Mouse (Mus musculus) lung, embryonic 14.5 days (tissue): Measurements from ENCODE around the gene Ralb. TPM values are rescaled to one million over a fixed set of nuclear protein-coding genes. Genes with fewer than 3 reads are reported as not detected.

Experiments
- ATAC-seq: fragments of 200-750 bp; cut with Nextera tagmentation; 2 replicates; pipeline ENCODE4 v1.8.0; 2017; ENCODE audit warnings: mild to moderate bottlenecking, moderate TSS enrichment, moderate library complexity; ENCODE audit not compliant: insufficient read depth
- DNase-seq: peaks from one replicate; pipeline ENCODE4 v3.0.0-alpha.2; 2015
- H3K27ac ChIP-seq: fragments of 300-500 bp; sonication (generic); 2 replicates; pipeline ENCODE4 v1.5.1; 2014; ENCODE audit warnings: low read depth, mild to moderate bottlenecking, moderate library complexity
- H3K27me3 ChIP-seq: fragments of 300-500 bp; sonication (generic); 2 replicates; pipeline ENCODE4 v1.6.1; 2014; ENCODE audit warnings: low read length, control low read depth; ENCODE audit not compliant: insufficient read depth
- H3K36me3 ChIP-seq: fragments of 300-500 bp; sonication (generic); 2 replicates; pipeline ENCODE4 v1.6.1; 2014; ENCODE audit warnings: control low read depth; ENCODE audit not compliant: insufficient read depth
- H3K4me1 ChIP-seq: fragments of 300-500 bp; sonication (generic); 2 replicates; pipeline ENCODE4 v1.6.1; 2014; ENCODE audit warnings: antibody characterized with exemption, control low read depth; ENCODE audit not compliant: insufficient read depth
- H3K4me2 ChIP-seq: fragments of 300-500 bp; sonication (generic); 2 replicates; pipeline ENCODE4 v1.6.1; 2014; ENCODE audit warnings: mild to moderate bottlenecking
- H3K4me3 ChIP-seq: fragments of 300-500 bp; sonication (generic); 2 replicates; pipeline ENCODE4 v1.5.1; 2014; ENCODE audit warnings: low read depth, low read length
- H3K9ac ChIP-seq: fragments of 300-500 bp; sonication (generic); 2 replicates; pipeline ENCODE4 v1.6.1; 2014
- H3K9me3 ChIP-seq: fragments of 300-500 bp; sonication (generic); 2 replicates; pipeline ENCODE4 v1.6.1; 2016; ENCODE audit warnings: low read depth, low read length, control low read depth
- CTCF ChIP-seq: IDR thresholded peaks from 2 replicates; pipeline ENCODE4 v1.5.1; 2016; ENCODE audit warnings: antibody characterized with exemption, low read depth
- WGBS: fragments of 180-500 bp; shearing (Covaris S2); extraction: QIAGEN DNeasy Blood & Tissue Kit; methylation state at CpG from one replicate; pipeline ENCODE4 v1.1.7; 2014; 5-methylcytosine and 5-hydroxymethylcytosine counted together
- polyA plus RNA-seq: library from polyadenylated mRNA; unstranded; fragments of >200 nt; fragmentation: Nextera tagmentation; extraction: Ambion mirVana; gene quantifications from 2 replicates; pipeline ENCODE4 v1.2.1, GENCODE M21; 2014

The Ralb gene
- polyA plus RNA-seq, 1 experiment from 2014 or later: 221 TPM

DNA sequence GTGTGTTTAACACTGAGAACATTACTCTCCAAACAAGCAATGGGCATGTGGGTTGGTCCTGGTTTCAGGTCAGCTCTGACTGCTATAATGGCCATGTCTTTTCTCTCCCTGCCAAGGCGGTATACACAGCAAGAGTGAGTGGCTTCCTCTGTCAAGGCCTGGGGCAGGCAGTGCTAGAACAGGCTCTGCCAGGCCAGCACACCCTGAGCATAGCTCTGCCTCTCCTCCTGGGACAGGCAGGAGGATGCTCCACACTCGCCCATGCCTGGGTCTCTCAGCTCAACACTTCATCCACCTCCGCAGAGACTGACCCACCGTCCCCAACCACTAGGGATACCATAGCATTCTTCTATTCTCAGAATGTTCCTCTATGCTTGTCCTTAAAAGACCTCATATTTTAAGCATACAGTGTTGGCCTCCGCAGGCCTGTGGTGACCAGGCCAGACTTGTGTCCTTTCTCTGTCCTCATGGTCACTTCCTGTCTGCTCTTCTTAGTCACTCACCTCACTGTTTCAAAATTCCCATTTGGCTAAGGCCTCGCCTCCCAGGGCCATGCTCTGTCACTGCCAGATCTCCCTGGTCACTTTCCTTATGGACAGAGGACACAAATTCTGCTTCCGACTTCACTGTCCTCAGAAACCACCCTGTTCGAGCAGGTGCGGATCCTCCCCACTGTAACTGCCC lies 9.7 kb downstream of the Ralb start:
- Histone ChIP-seq H3K27me3 (no peaks in the 10 kb centered on the region), H3K27ac (no peak overlapping the region), H3K9me3 (no peaks in the 10 kb centered on the region), H3K4me2 (no peak overlapping the region), H3K4me3 (no peak overlapping the region), H3K9ac (no peak overlapping the region), H3K4me1 (peaks cover 33% of the 10 kb centered on the region), H3K36me3 (0 out of 2 replicates have a peak, but pooled peaks cover 12% of the 10 kb centered on the region)
- 94% methylated on average over 9 of the region's 9 CpGs for WGBS
- TF ChIP-seq CTCF: no peak
- no peak for DNase-seq
- no peak for ATAC-seq

DNA sequence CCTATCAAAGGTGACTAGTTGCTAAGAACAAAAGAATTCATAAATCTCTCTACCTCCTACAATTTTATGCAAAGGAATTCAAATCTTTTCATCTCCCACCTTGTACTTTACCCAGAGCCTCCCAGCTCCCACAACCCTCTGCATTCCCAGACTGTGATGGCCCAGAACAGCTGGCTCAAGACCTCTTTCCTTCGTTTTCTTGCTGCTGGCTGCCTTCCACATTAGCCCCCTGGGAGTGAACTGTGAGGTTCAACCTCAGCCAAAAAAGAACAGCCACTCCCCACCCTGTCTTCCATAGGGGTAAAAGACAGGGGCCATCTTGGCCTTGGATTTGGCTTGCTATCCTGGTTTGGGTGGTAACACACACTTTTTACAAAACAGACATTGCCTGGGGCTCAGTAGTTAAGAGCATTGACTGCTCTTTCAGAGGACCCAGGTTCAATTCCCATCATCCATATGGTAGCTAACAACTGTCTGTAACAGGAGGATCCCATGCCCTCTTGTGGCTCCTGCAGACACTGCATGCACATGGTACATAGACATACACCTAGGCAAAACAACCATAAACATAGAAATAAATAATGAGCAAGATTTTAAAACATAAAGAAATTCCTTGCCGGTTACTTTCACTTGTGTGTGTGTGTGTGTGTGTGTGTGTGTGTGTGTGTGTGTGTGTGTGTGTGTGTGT lies 10.4 kb downstream of the Ralb start:
- H3K36me3 ChIP-seq: 0 out of 2 replicates have a peak, but pooled peaks cover 7% of the 10 kb centered on the region
- peak; percentile 52 for TF ChIP-seq CTCF
- 61% methylated on average over 2 of the region's 2 CpGs for WGBS
- no peak overlapping the region for H3K27ac ChIP-seq
- H3K9ac ChIP-seq: no peak overlapping the region
- 0 out of 2 replicates have a peak, but pooled peaks have one; percentile 9 for ATAC-seq
- H3K4me1 ChIP-seq: peaks cover 33% of the 10 kb centered on the region
- no peak overlapping the region for H3K4me3 ChIP-seq
- DNase-seq: peak; percentile 58
- no peaks in the 10 kb centered on the region for H3K27me3 ChIP-seq
- H3K9me3 ChIP-seq: no peaks in the 10 kb centered on the region
- no peak overlapping the region for H3K4me2 ChIP-seq

DNA sequence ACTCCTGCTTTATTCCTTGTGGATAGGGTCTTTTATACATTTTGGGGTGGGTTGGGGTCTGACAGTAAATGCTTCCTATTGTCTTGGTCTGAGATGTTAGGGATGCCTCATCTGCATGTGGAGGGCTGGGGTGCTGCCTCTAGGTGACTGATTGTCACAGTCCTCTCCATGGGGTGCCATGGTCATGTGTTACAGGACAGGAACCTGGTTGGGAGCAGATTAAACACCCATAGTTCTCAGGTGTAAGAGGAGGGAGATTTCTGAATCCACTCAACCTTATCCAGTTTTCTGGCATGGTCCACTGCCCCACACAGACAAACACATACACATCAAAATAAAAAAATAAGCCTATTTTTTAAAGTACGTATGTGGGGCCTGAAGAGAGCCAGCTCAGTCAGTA lies 12.1 kb downstream of the Ralb start:
- 0 out of 2 replicates have a peak, but pooled peaks cover 7% of the 10 kb centered on the region for H3K36me3 ChIP-seq
- WGBS: 66% methylated on average over 1 of the region's 1 CpGs
- no peak overlapping the region for H3K4me3 ChIP-seq
- ATAC-seq (no peak), DNase-seq (no peak)
- peak overlapping the region; percentile 1; the same call in 1 of the 2 replicates for H3K9ac ChIP-seq
- no peak for TF ChIP-seq CTCF
- no peaks in the 10 kb centered on the region for H3K9me3 ChIP-seq
- H3K4me2 ChIP-seq: peak overlapping the region; percentile 42
- H3K27ac ChIP-seq: peak overlapping the region; percentile 80
- H3K4me1 ChIP-seq: peaks cover 24% of the 10 kb centered on the region
- no peaks in the 10 kb centered on the region for H3K27me3 ChIP-seq

DNA sequence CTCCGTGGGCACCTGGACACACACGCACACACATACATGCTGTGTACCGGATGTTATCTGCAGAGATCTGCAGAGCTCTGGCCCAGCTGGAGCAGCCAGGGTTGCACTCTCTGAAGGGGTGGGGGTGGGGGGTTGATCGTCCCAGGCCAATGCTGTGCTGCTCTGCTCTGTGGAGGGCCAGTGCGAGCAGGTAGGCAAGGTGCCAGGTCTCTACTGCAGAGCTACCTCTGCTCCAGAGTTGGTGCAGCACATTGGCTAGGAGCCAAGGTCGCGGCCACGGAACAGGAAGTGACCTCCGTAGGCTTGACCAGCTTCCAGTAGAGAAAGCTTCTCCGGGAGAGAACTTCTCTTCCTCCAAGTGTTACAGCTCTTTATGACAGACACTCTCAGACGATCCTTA lies 12.5 kb downstream of the Ralb start:
- Histone ChIP-seq H3K9ac (peak overlapping the region; percentile 1; the same call in 1 of the 2 replicates), H3K27me3 (no peaks in the 10 kb centered on the region), H3K27ac (peak overlapping the region; percentile 80), H3K36me3 (0 out of 2 replicates have a peak, but pooled peaks cover 9% of the 10 kb centered on the region), H3K4me2 (peak overlapping the region; percentile 42), H3K9me3 (no peaks in the 10 kb centered on the region), H3K4me3 (no peak overlapping the region), H3K4me1 (peaks cover 27% of the 10 kb centered on the region)
- TF ChIP-seq CTCF: no peak
- peak; percentile 81 for DNase-seq
- WGBS: 14% methylated on average over 11 of the region's 11 CpGs
- peak; percentile 75 for ATAC-seq

DNA sequence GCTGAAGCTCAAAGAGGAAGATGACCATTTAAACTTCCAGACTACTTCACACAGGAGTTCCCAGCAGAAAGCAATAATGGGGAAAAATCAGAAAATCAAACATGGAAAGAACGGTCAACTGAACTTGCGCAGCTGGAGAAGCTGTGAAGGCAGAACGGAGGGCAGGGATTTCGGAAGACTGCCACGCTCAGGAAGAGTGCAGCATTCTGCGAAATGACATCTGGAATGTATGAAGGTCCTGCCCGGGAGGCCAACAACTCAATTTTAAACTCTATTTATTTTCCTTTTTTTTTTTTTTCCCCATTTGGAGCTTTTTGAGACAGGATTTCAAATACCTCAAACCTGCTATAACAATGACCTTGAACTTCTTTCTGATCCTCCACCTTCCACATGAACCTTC lies 13.8 kb downstream of the Ralb start:
- Histone ChIP-seq H3K4me1 (peaks cover 27% of the 10 kb centered on the region), H3K9me3 (no peaks in the 10 kb centered on the region), H3K27ac (no peak overlapping the region), H3K9ac (no peak overlapping the region), H3K4me3 (no peak overlapping the region), H3K27me3 (no peaks in the 10 kb centered on the region), H3K4me2 (no peak overlapping the region), H3K36me3 (0 out of 2 replicates have a peak, but pooled peaks cover 9% of the 10 kb centered on the region)
- DNase-seq (no peak), ATAC-seq (no peak)
- TF ChIP-seq CTCF: no peak
- WGBS: 52% methylated on average over 7 of the region's 7 CpGs

DNA sequence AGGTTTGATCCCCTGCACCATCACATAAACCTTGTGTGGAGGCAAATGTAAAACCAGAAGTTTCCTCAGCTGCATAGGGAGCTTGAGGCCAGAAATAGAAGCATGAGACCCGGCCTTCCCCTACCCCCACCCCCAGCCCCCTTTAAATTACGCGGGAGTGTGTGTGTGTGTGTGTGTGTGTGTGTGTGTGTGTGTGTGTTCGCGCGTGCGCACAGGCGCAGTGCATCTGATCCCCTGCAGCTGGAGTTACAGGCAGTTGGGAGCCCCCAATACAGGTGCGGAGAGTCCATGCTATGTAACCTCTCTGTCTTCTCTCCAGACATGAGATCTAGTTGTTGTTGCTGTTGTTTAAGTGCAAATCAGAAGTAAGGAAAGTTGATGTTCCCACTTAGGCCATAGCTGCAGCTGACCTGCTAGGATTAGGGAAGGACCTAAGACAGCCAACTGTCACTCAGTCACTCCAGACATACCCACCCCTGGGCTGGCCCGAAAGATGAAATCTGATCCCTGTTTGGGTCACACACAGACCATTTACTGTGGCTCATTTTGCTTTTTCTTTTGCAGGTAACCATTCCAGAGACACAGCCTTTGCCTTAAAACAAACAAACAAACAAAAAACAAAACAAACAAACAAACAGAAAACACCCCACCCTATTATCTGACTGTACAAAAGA lies 16.5 kb downstream of the Ralb start:
- peaks cover 10% of the 10 kb centered on the region; the same call in 1 of the 2 replicates for H3K36me3 ChIP-seq
- no peak overlapping the region for H3K4me2 ChIP-seq
- H3K9me3 ChIP-seq: no peaks in the 10 kb centered on the region
- ATAC-seq (no peak), DNase-seq (no peak)
- H3K4me1 ChIP-seq: peaks cover 23% of the 10 kb centered on the region
- no peak overlapping the region for H3K27ac ChIP-seq
- TF ChIP-seq CTCF: no peak
- H3K27me3 ChIP-seq: no peaks in the 10 kb centered on the region
- H3K4me3 ChIP-seq: no peak overlapping the region
- 44% methylated on average over 10 of the region's 10 CpGs for WGBS
- H3K9ac ChIP-seq: no peak overlapping the region

DNA sequence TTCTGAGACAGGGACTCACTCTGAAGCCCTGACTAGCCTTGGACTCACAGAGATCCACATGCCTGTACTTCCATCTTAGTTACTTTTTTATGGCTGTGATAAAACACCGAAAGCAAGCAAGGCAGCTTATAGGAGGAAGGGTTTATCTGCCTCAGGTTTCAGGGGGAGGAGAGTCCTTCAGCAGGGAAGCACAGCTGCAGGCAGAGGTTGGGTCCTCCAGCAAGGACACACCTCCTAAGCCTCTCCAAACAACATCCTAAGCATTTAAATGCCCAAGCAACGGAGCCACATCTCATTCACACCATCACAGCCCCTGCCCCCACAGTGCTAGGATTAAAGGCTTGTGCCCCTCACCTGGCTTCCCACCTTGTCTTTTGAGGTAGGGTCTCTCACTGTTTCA lies 18.8 kb downstream of the Ralb start:
- Histone ChIP-seq H3K27me3 (no peaks in the 10 kb centered on the region), H3K4me2 (no peak overlapping the region), H3K9me3 (no peaks in the 10 kb centered on the region), H3K4me1 (peaks cover 4% of the 10 kb centered on the region; the same call in 1 of the 2 replicates), H3K36me3 (peaks cover 23% of the 10 kb centered on the region), H3K9ac (no peak overlapping the region), H3K4me3 (no peak overlapping the region), H3K27ac (no peak overlapping the region)
- WGBS: 16% methylated on average over 2 of the region's 2 CpGs
- TF ChIP-seq CTCF: no peak
- DNase-seq: no peak
- no peak for ATAC-seq
